ENCODE assay signal across 28 mouse cellular contexts in genomic region chr9:79847099-79847498, GRCm38 (mm10).
"Had no signal": no experiment of that assay in that cellular context is flagged by ENCODE, and none has a peak within 500 bp of the region (broad histone marks: within the 10 kb centered on the region; RNA-seq: fewer than 3 reads in every experiment).

No protein-coding gene starts in this region.

- H3K4me2 ChIP-seq: heart, embryonic 11.5 days; heart, embryonic 13.5 days; heart, embryonic 15.5 days; hindbrain, embryonic 12.5 days; hindbrain, embryonic 14.5 days; intestine, embryonic 15.5 days; limb, embryonic 13.5 days; limb, embryonic 15.5 days; liver, embryonic 12.5 days had no signal

- H3K4me3 ChIP-seq: gastrocnemius, adult 2 months; heart, adult 2 months; heart, embryonic 13.5 days; heart, embryonic 15.5 days; hindbrain, embryonic 10.5 days; hindbrain, embryonic 12.5 days; intestine, embryonic 15.5 days; layer of hippocampus, adult 2 months; left cerebral cortex, adult 2 months; limb, embryonic 13.5 days; limb, embryonic 15.5 days; liver, embryonic 12.5 days had no signal

- H3K9me3 ChIP-seq: hindbrain, embryonic 12.5 days; intestine, embryonic 15.5 days; limb, embryonic 13.5 days; limb, embryonic 15.5 days; liver, embryonic 12.5 days had no signal

- H3K36me3 ChIP-seq: hindbrain, embryonic 10.5 days; hindbrain, embryonic 12.5 days; intestine, embryonic 15.5 days; limb, embryonic 13.5 days; limb, embryonic 15.5 days; liver, embryonic 12.5 days had no signal

- H3K27ac ChIP-seq: gastrocnemius, adult 2 months; heart, adult 2 months; heart, embryonic 13.5 days; heart, embryonic 15.5 days; hindbrain, embryonic 10.5 days; hindbrain, embryonic 12.5 days; hindbrain, embryonic 14.5 days; intestine, embryonic 15.5 days; layer of hippocampus, adult 2 months; left cerebral cortex, adult 2 months; limb, embryonic 13.5 days; limb, embryonic 15.5 days; liver, embryonic 12.5 days had no signal

- ATAC-seq: hindbrain, embryonic 16.5 days; inflammation-experienced regulatory T-cells, adult 6 months; intestine, embryonic 15.5 days; intestine, postnatal 0 days; liver, embryonic 12.5 days had no signal

- DNase-seq: gastrocnemius, adult 2 months; gastrocnemius, postnatal 10 days; gastrocnemius, postnatal 25 days; heart, adult 11 months; heart, adult 2 months; heart, postnatal 14 days; heart, postnatal 4 days; kidney, adult 18-20 months; kidney, adult 8-10 months; kidney, postnatal 10 days; kidney, postnatal 25 days; kidney, postnatal 4 days; left cerebral cortex, postnatal 4 days had no signal

- H3K27me3 ChIP-seq: heart, embryonic 13.5 days; heart, embryonic 15.5 days; hindbrain, embryonic 12.5 days; intestine, embryonic 15.5 days; limb, embryonic 13.5 days; limb, embryonic 15.5 days; liver, embryonic 12.5 days had no signal

- H3K9ac ChIP-seq: heart, embryonic 13.5 days; heart, embryonic 15.5 days; hindbrain, embryonic 12.5 days; hindbrain, embryonic 14.5 days; intestine, embryonic 15.5 days; limb, embryonic 13.5 days; limb, embryonic 15.5 days; liver, embryonic 12.5 days had no signal

- H3K4me1 ChIP-seq: heart, embryonic 15.5 days; intestine, embryonic 15.5 days; limb, embryonic 13.5 days; limb, embryonic 15.5 days; liver, embryonic 12.5 days had no signal
